Comparison of ENCODE assay signal across 8 mouse cellular contexts in the genomic region with DNA sequence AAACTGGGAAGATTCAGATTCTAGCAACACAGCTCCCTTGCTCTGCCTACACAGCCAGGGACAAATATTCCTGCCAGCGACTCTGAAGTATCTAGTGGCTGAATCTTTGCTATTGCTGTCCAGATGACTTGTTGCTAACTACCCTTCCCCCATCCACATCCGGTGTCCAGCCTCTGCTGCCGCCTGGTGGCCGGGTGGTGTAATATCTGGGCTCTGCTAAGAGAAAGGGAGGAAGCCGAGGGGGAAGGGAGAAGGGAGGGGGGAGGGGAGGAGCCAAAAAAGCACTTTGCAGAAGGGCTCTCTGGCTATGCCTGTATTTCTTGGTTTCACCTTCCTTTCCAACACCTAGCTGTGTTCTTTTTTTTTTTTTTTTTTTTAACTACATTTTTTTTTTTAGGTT. TPM values are rescaled to one million over a fixed set of nuclear protein-coding genes. Genes with fewer than 3 reads are reported as not detected.
DNase-seq lines count a peak whose midpoint lies in the region; ATAC-seq and TF ChIP-seq lines count a peak whose summit lies in the region.

No protein-coding gene starts in this region.

- TF ChIP-seq POLR2A in small intestine, adult 2 months (IDR thresholded peaks at IDR 0.05; ENCODE audit: low read depth, low read length): no peak

- H3K4me1 ChIP-seq in intestine, postnatal 0 days (replicated peaks; ENCODE audit: control insufficient read depth, insufficient read depth, low read length): no peaks in the 10 kb centered on the region; the same call in 1 of the 2 replicates
- peaks cover 18% of the 10 kb centered on the region for H3K4me1 ChIP-seq in limb, embryonic 11.5 days (ENCODE audit: control insufficient read depth, insufficient read depth, low read length)
- peaks cover 65% of the 10 kb centered on the region for H3K4me1 ChIP-seq in midbrain, embryonic 13.5 days (replicated peaks)
- H3K4me1 ChIP-seq in small intestine, adult 2 months (ENCODE audit: control insufficient read depth, insufficient read depth, insufficient read length, low read length): no peaks in the 10 kb centered on the region; the same call in 1 of the 2 replicates

- peak; percentile 88 for DNase-seq in layer of hippocampus, adult 11-12 months (ENCODE audit: low spot score)
- DNase-seq in layer of hippocampus, adult 9-10 months (ENCODE audit: low spot score): no peak
- DNase-seq in embryo, embryonic 9.5 days (ENCODE audit: extremely low spot score): peak; percentile 97
- peak; percentile 95 for DNase-seq in limb, embryonic 11.5 days (ENCODE audit: low spot score)

- 0 out of 2 replicates have a peak overlapping the region, but pooled peaks have one; percentile 5 for H3K27ac ChIP-seq in intestine, postnatal 0 days (ENCODE audit: low read depth, low read length)
- no peak overlapping the region for H3K27ac ChIP-seq in limb, embryonic 11.5 days (replicated peaks; ENCODE audit: low read depth, low read length)
- H3K27ac ChIP-seq in midbrain, embryonic 13.5 days: peak overlapping the region; percentile 7; the same call in 1 of the 2 replicates
- no peak overlapping the region for H3K27ac ChIP-seq in small intestine, adult 2 months (ENCODE audit: insufficient read depth, low read depth, low read length)

- H3K9me3 ChIP-seq in intestine, postnatal 0 days (ENCODE audit: control insufficient read depth): no peaks in the 10 kb centered on the region
- H3K9me3 ChIP-seq in limb, embryonic 11.5 days (ENCODE audit: control insufficient read depth, low read length): no peaks in the 10 kb centered on the region
- H3K9me3 ChIP-seq in midbrain, embryonic 13.5 days: no peaks in the 10 kb centered on the region

- H3K27me3 ChIP-seq in intestine, postnatal 0 days (replicated peaks; ENCODE audit: control insufficient read depth, insufficient read depth, low read length): no peaks in the 10 kb centered on the region
- no peaks in the 10 kb centered on the region for H3K27me3 ChIP-seq in limb, embryonic 11.5 days (ENCODE audit: control insufficient read depth, insufficient read depth, low read length)
- no peaks in the 10 kb centered on the region for H3K27me3 ChIP-seq in midbrain, embryonic 13.5 days
- H3K27me3 ChIP-seq in small intestine, adult 2 months (ENCODE audit: control insufficient read depth, insufficient read depth, low read length): no peaks in the 10 kb centered on the region

- H3K4me2 ChIP-seq in intestine, postnatal 0 days (replicated peaks; ENCODE audit: low read depth): peak overlapping the region; percentile 47
- H3K4me2 ChIP-seq in limb, embryonic 11.5 days (ENCODE audit: low read depth, severe bottlenecking): no peak overlapping the region; the same call in 1 of the 2 replicates
- peak overlapping the region; percentile 25; the same call in 1 of the 2 replicates for H3K4me2 ChIP-seq in midbrain, embryonic 13.5 days (replicated peaks)

- WGBS in intestine, postnatal 0 days: 1% methylated on average over 5 of the region's 5 CpGs
- WGBS in limb, embryonic 11.5 days: 0% methylated on average over 5 of the region's 5 CpGs
- 0% methylated on average over 5 of the region's 5 CpGs for WGBS in midbrain, embryonic 13.5 days
- 3% methylated on average over 5 of the region's 5 CpGs for WGBS in small intestine, adult 2 months

- TF ChIP-seq CTCF in intestine, postnatal 0 days (IDR thresholded peaks at IDR 0.05; ENCODE audit: low read depth): peak; percentile 97
- TF ChIP-seq CTCF in small intestine, adult 2 months (IDR thresholded peaks at IDR 0.05; ENCODE audit: extremely low read depth, insufficient read length, insufficient replicate concordance, low read depth, low read length): peak; percentile 97

- no peaks in the 10 kb centered on the region for H3K36me3 ChIP-seq in intestine, postnatal 0 days (ENCODE audit: control insufficient read depth, insufficient read depth)
- H3K36me3 ChIP-seq in limb, embryonic 11.5 days (ENCODE audit: control insufficient read depth, insufficient read depth, low read length): no peaks in the 10 kb centered on the region
- H3K36me3 ChIP-seq in midbrain, embryonic 13.5 days: no peaks in the 10 kb centered on the region
- H3K36me3 ChIP-seq in small intestine, adult 2 months (ENCODE audit: control insufficient read depth, insufficient read depth, low read length): no peaks in the 10 kb centered on the region

- no peak overlapping the region for H3K4me3 ChIP-seq in intestine, postnatal 0 days (ENCODE audit: low read depth, low read length)
- H3K4me3 ChIP-seq in limb, embryonic 11.5 days (ENCODE audit: low read depth, low read length): no peak overlapping the region
- H3K4me3 ChIP-seq in midbrain, embryonic 13.5 days (replicated peaks): no peak overlapping the region
- H3K4me3 ChIP-seq in small intestine, adult 2 months (ENCODE audit: low read depth, low read length): peak overlapping the region; percentile 27; the same call in 1 of the 2 replicates

- H3K9ac ChIP-seq in intestine, postnatal 0 days (ENCODE audit: low read depth, low read length): no peak overlapping the region
- H3K9ac ChIP-seq in limb, embryonic 11.5 days (ENCODE audit: low read length): peak overlapping the region; percentile 44; the same call in 1 of the 2 replicates
- 0 out of 2 replicates have a peak overlapping the region, but pooled peaks have one; percentile 33 for H3K9ac ChIP-seq in midbrain, embryonic 13.5 days (replicated peaks)

- ATAC-seq in granulocyte monocyte progenitor cell, adult 5-6 weeks (replicated peaks; ENCODE audit: poor library complexity, severe bottlenecking): peak; percentile 98
- ATAC-seq in intestine, postnatal 0 days: peak; percentile 80
- ATAC-seq in limb, embryonic 11.5 days (ENCODE audit: insufficient number of reproducible peaks, low FRiP score, low TSS enrichment, low read depth): peak; percentile 22; the same call in 1 of the 2 replicates
- ATAC-seq in midbrain, embryonic 13.5 days: peak; percentile 29

RNA-seq across cellular contexts. Expression of gene Casq1, which starts 2.5 kb away (rescaled TPM):
- total RNA-seq in granulocyte monocyte progenitor cell, adult 5-6 weeks (2014; fragmentation: Nextera tagmentation): not detected in 2 replicates
- total RNA-seq in granulocyte monocyte progenitor cell, adult 5-6 weeks (2017): not detected in 2 replicates
- 21.5 and 22.8 TPM in 2 replicates for polyA plus RNA-seq in intestine, postnatal 0 days (2015; fragmentation: Nextera tagmentation; extraction: Ambion mirVana)
- 1.6 and 2.2 TPM in 2 replicates for polyA plus RNA-seq in limb, embryonic 11.5 days (2014; fragmentation: Nextera tagmentation; extraction: Ambion mirVana)
- 1.3 and 1.8 TPM in 2 replicates for polyA plus RNA-seq in midbrain, embryonic 13.5 days (2015; fragmentation: Nextera tagmentation; extraction: Ambion mirVana)
- polyA plus RNA-seq in small intestine, adult 2 months (2012; rRNA removed): 0.18 and 0.32 TPM in 2 replicates

RNA-seq across cellular contexts. Expression of gene Pea15a, which starts 10.5 kb away (rescaled TPM):
- total RNA-seq in granulocyte monocyte progenitor cell, adult 5-6 weeks (2014; fragmentation: Nextera tagmentation): 3.5 and 6.0 TPM in 2 replicates
- total RNA-seq in granulocyte monocyte progenitor cell, adult 5-6 weeks (2017): 1.2 and 1.7 TPM in 2 replicates
- polyA plus RNA-seq in intestine, postnatal 0 days (2015; fragmentation: Nextera tagmentation; extraction: Ambion mirVana): 44.5 and 44.9 TPM in 2 replicates
- polyA plus RNA-seq in limb, embryonic 11.5 days (2014; fragmentation: Nextera tagmentation; extraction: Ambion mirVana): 81.9 and 82.3 TPM in 2 replicates
- polyA plus RNA-seq in midbrain, embryonic 13.5 days (2015; fragmentation: Nextera tagmentation; extraction: Ambion mirVana): 398 and 406 TPM in 2 replicates
- polyA plus RNA-seq in small intestine, adult 2 months (2012; rRNA removed): 11.3 and 12.0 TPM in 2 replicates

RNA-seq across cellular contexts. Expression of gene Atp1a4, which starts 41.1 kb away (rescaled TPM):
- not detected in 2 replicates for total RNA-seq in granulocyte monocyte progenitor cell, adult 5-6 weeks (2014; fragmentation: Nextera tagmentation)
- not detected in 2 replicates for total RNA-seq in granulocyte monocyte progenitor cell, adult 5-6 weeks (2017)
- polyA plus RNA-seq in intestine, postnatal 0 days (2015; fragmentation: Nextera tagmentation; extraction: Ambion mirVana): not detected in 2 replicates
- polyA plus RNA-seq in limb, embryonic 11.5 days (2014; fragmentation: Nextera tagmentation; extraction: Ambion mirVana): not detected in 2 replicates
- not detected in 2 replicates for polyA plus RNA-seq in midbrain, embryonic 13.5 days (2015; fragmentation: Nextera tagmentation; extraction: Ambion mirVana)
- not detected in 2 replicates for polyA plus RNA-seq in small intestine, adult 2 months (2012; rRNA removed)

RNA-seq across cellular contexts. Expression of gene Igsf8, which starts 44.3 kb away (rescaled TPM):
- 53.7 and 58.4 TPM in 2 replicates for total RNA-seq in granulocyte monocyte progenitor cell, adult 5-6 weeks (2014; fragmentation: Nextera tagmentation)
- 24.8 and 25.0 TPM in 2 replicates for total RNA-seq in granulocyte monocyte progenitor cell, adult 5-6 weeks (2017)
- 17.7 and 17.8 TPM in 2 replicates for polyA plus RNA-seq in intestine, postnatal 0 days (2015; fragmentation: Nextera tagmentation; extraction: Ambion mirVana)
- 31.9 and 35.4 TPM in 2 replicates for polyA plus RNA-seq in limb, embryonic 11.5 days (2014; fragmentation: Nextera tagmentation; extraction: Ambion mirVana)
- polyA plus RNA-seq in midbrain, embryonic 13.5 days (2015; fragmentation: Nextera tagmentation; extraction: Ambion mirVana): 90.3 and 112 TPM in 2 replicates
- polyA plus RNA-seq in small intestine, adult 2 months (2012; rRNA removed): 52.7 and 90.8 TPM in 2 replicates

Comparison
In these comparisons a context has a peak if more than half of its experiments do, and no peak if none do; other contexts are left out.
1. ATAC-seq: peak in every context shown above with its lines; median percentile 98 in granulocyte monocyte progenitor cell, adult 5-6 weeks; 80 in intestine, postnatal 0 days; 29 in midbrain, embryonic 13.5 days; 22 in limb, embryonic 11.5 days.
2. H3K27ac ChIP-seq: peak in intestine, postnatal 0 days (single experiment) and midbrain, embryonic 13.5 days (single experiment); none in limb, embryonic 11.5 days (single experiment) and small intestine, adult 2 months (single experiment).